Mouse (Mus musculus): Measurements from ENCODE around the gene Cbr4.

The Cbr4 gene

GRCm38 (mm10) chr8:61487597-61488156 is at the start of gene Cbr4:
Gene Cbr4 (plus strand): TSS chr8:61487734.
- DNase-seq (ENCODE audit: low spot score in 2 of 2) = peak; percentile 72 to 77

GRCm38 (mm10) chr8:61442988-61443387 is 44.5 kb upstream of the Cbr4 start:
- no peak for DNase-seq (ENCODE audit: low spot score in 2 of 2)

GRCm38 (mm10) chr8:61444358-61444757 is 43.2 kb upstream of the Cbr4 start:
- DNase-seq (ENCODE audit: low spot score in 2 of 2) = no peak

DNA sequence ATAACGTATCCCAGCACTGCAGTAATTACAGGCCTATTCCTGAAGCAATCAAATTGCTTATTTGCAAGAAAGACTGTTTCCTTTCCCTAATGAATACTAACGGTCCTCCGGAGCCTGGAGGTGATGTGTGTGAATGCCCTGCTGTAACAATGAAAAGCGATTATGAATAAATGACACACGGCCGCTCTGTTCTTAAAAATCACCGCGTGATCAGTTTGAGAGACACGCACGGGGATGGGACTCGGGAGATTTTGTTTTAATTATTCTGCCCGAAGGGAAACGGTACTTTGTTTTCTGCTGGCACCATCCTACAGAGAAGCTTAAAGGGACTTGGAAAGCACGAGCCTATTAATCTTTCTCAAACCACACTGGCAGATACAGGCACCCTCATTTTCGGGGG is 41.2 kb upstream of the Cbr4 start:
- DNase-seq (ENCODE audit: low spot score in 2 of 2) = no peak

DNA sequence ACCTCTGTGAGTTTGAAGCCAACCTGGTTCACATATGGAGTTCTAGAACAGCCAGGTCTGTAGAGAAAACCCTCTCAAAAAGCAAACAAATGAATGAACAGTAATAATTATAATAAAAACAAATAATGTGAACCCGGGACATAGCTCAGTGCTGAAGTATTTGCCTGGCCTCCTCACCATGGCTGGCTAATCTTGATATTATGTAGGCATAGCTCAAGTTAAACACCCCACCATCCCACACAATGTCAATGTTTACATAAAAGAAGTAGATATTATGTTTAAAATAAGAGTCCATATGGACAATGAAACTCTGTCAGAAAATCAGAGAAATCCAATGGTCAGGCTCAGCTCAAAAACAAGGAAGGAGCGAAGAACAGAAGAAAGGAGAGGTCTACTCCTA is 39.4 kb upstream of the Cbr4 start:
- no peak for DNase-seq (ENCODE audit: low spot score in 2 of 2)

DNA sequence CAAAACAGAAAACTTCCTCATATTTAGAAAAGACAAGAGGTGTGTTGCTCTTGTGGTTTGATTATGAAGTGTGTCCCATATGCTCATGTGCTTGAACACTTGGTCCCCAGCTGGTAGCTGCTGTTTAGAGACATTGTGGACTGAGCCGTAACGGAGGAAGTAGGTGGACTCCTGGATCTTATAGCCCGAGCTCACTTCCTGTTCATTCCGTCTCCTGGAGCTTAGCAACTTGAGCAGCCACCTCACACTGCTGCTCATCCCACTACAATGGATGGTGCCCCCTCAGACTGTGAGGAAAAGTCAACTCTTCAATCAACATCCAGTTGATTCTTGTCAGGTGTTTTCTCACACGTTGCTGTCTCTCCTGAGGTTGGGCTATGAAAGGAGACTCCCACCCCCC is 38.7 kb upstream of the Cbr4 start:
- no peak for DNase-seq (ENCODE audit: low spot score in 2 of 2)

DNA sequence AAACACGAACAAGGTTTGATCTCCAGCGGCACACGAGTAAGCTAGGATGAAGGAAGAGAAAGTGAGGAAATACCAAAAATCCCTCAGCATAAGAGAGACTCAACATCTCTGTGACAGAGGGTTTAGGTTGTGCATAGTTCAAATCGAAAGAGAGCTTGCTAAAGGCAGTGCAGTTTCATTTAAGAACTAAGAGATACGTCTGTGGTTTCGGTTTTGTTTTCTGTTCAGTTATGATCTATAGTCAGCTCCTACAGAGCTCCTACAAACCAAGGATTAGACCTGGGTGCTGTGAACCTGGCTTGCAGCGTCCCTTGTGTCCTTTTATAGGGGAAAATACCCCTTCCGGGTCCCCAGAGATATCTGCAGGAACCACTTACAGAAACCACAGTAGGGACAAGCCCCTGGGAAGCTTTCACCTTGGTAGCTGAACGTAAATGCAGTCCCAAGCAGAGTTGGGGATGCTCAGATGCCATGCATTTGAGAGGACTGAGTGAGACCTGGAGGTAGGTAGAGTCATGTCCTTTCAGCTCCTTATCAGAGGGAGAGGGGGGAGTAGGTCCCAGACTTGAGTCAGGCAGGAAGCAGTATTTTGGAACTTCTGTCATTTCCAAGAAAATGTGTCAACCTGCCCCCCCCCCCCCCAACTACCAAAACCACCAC is 36.5 kb upstream of the Cbr4 start:
- DNase-seq (ENCODE audit: low spot score in 2 of 2) = no peak

DNA sequence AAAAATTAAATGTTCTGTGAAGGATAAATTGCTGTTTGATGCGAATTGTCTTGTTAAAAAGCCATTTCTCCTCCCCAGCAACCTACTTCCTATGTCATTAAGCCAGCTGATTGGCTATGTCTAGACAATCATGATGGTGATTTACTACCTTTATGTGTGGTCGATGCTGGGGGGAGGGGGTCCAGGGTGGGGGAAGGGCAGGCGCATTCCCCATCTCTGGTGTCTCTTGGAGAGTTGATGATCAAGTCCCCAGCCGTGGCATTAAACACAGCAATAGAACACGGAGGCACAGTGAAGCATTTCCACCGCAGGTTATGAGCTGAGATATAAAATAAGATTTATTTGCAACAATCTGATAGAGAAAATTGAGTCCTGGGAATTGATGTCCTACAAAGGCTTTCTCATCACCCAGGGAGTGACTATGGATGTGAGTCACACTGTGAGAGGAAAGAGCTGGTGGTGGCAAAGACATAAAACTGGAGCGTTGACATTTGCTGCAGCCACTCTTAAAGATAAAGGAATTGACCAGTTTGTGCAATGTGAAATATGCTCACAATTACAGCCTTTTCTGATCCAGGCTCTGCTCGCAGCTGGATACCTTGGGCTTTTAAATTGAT is 35.7 kb upstream of the Cbr4 start:
- DNase-seq (ENCODE audit: low spot score in 2 of 2) = no peak

DNA sequence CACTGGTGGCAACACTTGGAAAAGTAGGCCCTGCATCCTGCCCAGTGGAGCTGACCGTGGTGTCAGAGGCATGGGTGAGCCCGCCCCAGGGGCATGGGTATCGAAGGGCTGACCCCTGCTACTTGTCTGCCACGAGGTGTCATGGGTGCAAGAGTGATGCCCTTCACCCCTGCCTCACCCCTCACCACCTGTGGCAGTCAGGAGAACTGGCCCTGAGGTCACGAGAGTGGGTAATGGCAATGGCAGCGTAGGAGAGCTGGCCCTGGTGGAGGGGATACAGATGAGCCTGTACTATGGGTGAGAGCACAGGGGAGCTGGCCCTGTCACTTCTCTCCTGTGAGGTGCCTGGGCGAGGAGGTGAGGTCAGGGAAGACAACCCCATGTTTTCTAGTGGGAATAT is 27.8 kb upstream of the Cbr4 start:
- DNase-seq (ENCODE audit: low spot score in 2 of 2) = no peak

- no peak for DNase-seq (ENCODE audit: low spot score in 2 of 2)
Measured at GRCm38 (mm10) chr8:61462221-61462620, 25.3 kb upstream of the Cbr4 start.

DNA sequence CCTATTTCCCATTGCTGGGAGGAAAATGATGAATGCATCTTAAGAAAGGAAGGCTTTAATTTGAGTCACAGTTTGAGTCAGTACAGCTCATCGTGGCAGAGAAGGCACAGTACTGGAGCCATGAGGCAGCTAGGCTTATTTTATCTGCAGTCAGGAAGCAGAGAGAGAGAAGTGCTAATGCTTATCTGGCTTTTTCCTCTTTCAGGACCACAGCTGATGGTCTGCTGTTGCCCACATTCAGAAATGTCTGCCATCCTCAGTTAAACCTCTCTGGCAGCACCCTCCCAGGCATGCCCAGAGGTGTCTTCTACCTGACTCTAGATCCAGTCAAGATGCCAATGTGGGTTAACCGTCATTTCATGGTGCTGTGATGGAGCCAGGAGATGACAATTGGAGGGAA is 23.1 kb upstream of the Cbr4 start:
- DNase-seq (ENCODE audit: low spot score in 2 of 2) = no peak

GRCm38 (mm10) chr8:61466696-61467552 is 20.6 kb upstream of the Cbr4 start:
- no peak for DNase-seq (ENCODE audit: low spot score in 2 of 2)

DNA sequence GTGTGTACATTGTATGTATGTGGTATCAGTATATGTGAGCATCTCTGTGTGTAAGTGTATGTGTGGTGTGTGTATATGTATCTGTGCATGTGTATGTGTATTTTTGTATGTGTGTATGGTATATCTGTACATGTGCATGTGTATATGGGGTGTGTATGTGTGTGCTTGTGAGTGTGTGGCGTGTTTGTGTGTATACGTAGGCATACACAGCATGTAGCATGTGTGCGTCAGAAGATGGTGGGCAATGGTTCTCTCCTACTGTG is 20.1 kb upstream of the Cbr4 start:
- DNase-seq (ENCODE audit: low spot score in 2 of 2) = no peak

GRCm38 (mm10) chr8:61470213-61470612 is 17.3 kb upstream of the Cbr4 start:
- no peak for DNase-seq (ENCODE audit: low spot score in 2 of 2)

DNA sequence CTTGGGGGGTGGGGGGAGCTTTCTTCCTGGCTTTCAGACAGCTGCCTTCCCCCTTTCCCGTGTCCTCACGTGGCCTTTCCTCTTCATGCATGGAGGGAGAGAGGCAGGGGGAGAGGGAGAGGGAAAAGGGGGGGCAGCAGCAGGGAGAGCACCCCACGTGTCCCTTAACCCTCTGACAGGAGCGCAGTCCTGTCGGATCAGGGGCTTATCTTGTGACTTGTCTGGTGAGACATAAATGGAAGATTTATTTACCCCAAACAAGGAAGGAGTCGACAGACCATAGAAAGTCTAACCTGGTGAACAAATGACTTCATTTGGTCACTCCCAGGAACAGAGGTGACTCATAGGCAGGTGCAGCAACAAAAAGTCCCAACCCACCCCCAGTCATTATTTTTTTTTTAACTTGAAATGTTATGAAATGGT is 12.3 kb upstream of the Cbr4 start:
- DNase-seq (ENCODE audit: low spot score in 2 of 2) = no peak

- DNase-seq (ENCODE audit: low spot score in 2 of 2) = no peak
Measured at GRCm38 (mm10) chr8:61476160-61476559, 11.4 kb upstream of the Cbr4 start.

- no peak for DNase-seq (ENCODE audit: low spot score in 2 of 2)
Measured at GRCm38 (mm10) chr8:61478150-61478549, 9.4 kb upstream of the Cbr4 start.

- DNase-seq (ENCODE audit: low spot score in 2 of 2) = no peak
Measured at GRCm38 (mm10) chr8:61478793-61479192, 8.7 kb upstream of the Cbr4 start.

GRCm38 (mm10) chr8:61479506-61480214 is 7.9 kb upstream of the Cbr4 start:
- DNase-seq (ENCODE audit: low spot score in 2 of 2) = peak in 1 of 2 experiments; percentile 42

DNA sequence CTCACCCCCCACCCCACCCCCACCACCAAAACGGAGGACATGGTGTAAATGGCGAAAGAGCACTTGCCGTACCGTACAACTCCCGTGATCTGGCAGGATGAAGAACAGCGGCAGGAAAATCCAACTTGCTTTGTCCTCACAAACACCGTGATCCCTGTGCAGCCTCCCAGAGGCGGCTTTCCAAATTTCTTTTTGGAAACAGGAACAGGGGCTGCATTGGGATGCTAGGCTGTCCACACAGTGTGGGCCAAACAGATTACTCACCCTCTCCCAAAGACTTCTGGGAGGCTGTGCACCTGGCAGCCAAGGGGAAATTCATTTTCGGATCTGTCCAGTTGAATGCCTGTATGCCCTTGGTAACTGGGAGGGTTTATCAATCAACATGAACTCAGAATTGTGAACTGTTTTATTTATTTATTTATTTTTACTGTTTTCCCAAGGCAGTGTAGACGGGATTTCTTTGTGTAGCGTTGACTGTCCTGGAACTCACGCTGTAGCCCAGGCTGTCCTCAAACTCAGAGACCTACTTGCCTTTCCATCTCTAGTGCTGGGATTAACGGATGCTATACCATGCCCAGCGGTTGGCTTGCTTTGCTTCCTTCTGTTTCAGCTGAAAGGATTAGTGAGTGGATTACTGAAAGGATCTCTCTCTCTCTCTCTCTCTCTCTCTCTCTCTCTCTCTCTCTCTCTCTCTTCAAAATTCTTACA is 7.1 kb upstream of the Cbr4 start:
- no peak for DNase-seq (ENCODE audit: low spot score in 2 of 2)

DNA sequence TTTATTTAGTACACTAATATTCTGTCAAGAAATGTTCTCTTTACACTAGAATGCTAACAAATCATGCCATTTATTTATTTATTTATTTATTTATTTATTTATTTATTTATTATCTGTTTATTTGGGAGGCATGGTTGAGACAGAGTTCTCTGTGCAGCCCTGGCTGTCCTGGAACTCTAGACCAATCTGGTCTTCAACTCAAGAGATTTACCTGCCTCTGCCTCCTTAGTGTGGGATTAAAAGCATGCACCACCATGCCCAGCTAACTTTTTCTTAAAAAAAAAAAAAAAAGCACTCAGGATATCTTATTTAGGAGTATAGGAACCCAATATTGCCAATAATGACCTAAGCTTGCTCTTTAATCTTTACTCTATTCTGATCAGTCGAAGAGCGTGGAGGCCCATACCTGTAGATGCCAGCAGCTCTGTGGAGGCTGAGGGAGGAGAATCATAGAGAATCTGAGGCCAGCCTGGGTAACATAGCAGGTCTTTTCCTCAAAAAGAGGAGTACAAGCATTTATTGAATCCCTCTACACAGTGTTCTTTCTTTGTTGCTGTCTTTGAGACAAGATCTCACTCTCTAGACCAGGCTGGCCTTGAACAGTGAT is 508 bp upstream of the Cbr4 start:
- no peak for DNase-seq (ENCODE audit: low spot score in 2 of 2)

Measured in urinary bladder, postnatal 4 days (tissue).